Mouse (Mus musculus) stomach, embryonic 15.5 days (tissue): ENCODE data around the gene Npw. TPM values are rescaled to one million over a fixed set of nuclear protein-coding genes. Genes with fewer than 3 reads are reported as not detected.
"Not testable (repeated sequence)": the region's sequence is repeated elsewhere in the genome, so short reads cannot be mapped to it uniquely, and the experiment has no call there.

ENCODE experiments used
- ATAC-seq: fragments of 200-750 bp; cut with Nextera tagmentation; 2 replicates; pipeline ENCODE4 v1.8.0; 2017; ENCODE audit warnings: low read depth, moderate number of reproducible peaks, moderate TSS enrichment; ENCODE audit not compliant: insufficient read depth, low FRiP score
- H3K27ac ChIP-seq: fragments of 300-500 bp; sonication (generic); 2 replicates; pipeline ENCODE4 v1.5.1; 2015; ENCODE audit warnings: mild to moderate bottlenecking, inconsistent platforms
- H3K27me3 ChIP-seq: fragments of 300-500 bp; sonication (generic); replicated peaks from 2 replicates; pipeline ENCODE4 v1.6.1; 2015; ENCODE audit warnings: inconsistent platforms
- H3K36me3 ChIP-seq: fragments of 300-500 bp; sonication (generic); 2 replicates; pipeline ENCODE4 v1.6.1; 2015; ENCODE audit warnings: inconsistent platforms
- H3K4me1 ChIP-seq: fragments of 300-500 bp; sonication (generic); 2 replicates; pipeline ENCODE4 v1.6.1; 2015; ENCODE audit warnings: inconsistent platforms
- H3K4me2 ChIP-seq: fragments of 300-500 bp; sonication (generic); 2 replicates; pipeline ENCODE4 v1.6.1; 2015; ENCODE audit warnings: mild to moderate bottlenecking, inconsistent platforms
- H3K4me3 ChIP-seq: fragments of 300-500 bp; sonication (generic); replicated peaks from 2 replicates; pipeline ENCODE4 v1.5.1; 2015; ENCODE audit warnings: inconsistent platforms
- H3K9ac ChIP-seq: fragments of 300-500 bp; sonication (generic); 2 replicates; pipeline ENCODE4 v1.6.1; 2015; ENCODE audit warnings: inconsistent platforms
- H3K9me3 ChIP-seq: fragments of 300-500 bp; sonication (generic); 2 replicates; pipeline ENCODE4 v1.6.1; 2016; ENCODE audit warnings: inconsistent platforms
- WGBS: fragments of 180-500 bp; shearing (Covaris S2); methylation state at CpG from one replicate; pipeline ENCODE4 v1.1.7; 2015; 5-methylcytosine and 5-hydroxymethylcytosine counted together
- polyA plus RNA-seq: library from polyadenylated mRNA; unstranded; fragments of >200 nt; fragmentation: Nextera tagmentation; extraction: Ambion mirVana; gene quantifications from 2 replicates; pipeline ENCODE4 v1.2.1, GENCODE M21; 2015

Npw gene
- polyA plus RNA-seq, 1 experiment from 2014 or later, result 0.30 TPM

- Histone ChIP-seq H3K4me3 (peak overlapping the region; percentile 98), H3K4me1 (peaks cover 20% of the 10 kb centered on the region), H3K36me3 (no peaks in the 10 kb centered on the region), H3K9me3 (no peaks in the 10 kb centered on the region), H3K27ac (peak overlapping the region; percentile 84), H3K27me3 (no peaks in the 10 kb centered on the region), H3K4me2 (peak overlapping the region; percentile 67), H3K9ac (peak overlapping the region; percentile 89)
- 9% methylated on average over 8 of the region's 8 CpGs for WGBS
- no peak for ATAC-seq
These were observed 12.1 kb upstream of the Npw start for GRCm38 (mm10) chr17:24670246-24670844.

DNA sequence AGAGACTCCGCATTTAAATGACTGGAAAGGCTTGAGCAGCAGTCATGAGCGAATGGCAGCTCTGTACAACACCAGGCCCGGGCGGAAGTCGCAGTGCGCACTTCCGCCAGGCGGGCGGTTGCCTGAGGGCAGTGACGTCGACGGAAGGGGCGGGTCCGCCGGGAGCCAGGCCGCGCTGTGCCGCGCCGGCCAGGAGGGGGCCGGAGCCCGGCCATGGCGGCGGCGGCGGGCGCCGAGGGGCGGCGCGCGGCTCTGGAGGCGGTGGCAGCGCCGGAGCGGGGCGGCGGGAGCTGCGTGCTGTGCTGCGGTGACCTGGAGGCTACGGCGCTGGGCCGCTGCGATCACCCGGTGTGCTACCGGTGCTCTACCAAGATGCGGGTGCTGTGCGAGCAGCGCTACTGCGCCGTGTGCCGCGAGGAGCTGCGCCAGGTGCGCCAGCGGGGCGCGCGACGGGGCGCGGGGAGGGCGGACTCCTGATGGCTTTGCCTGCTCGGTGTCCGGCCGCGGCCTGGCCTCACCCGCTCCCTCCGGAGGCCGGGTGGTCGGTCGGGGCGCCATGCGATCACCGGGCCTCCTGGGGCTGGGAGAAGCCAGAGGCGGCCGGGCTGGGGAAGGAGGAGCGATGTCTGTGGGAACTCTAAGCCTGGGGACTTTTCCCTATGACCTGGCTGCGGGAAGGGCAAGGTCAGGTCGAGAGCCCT is 11.4 kb upstream of the Npw start, which contains the start of gene Zfp598:
Gene Zfp598 (plus strand): TSS at position 143 of the 701 bp plus-strand sequence.
- H3K9ac ChIP-seq, result peak within 1 kb of the TSS; percentile 89
- ATAC-seq, result peak; percentile 99
- no peaks in the 10 kb centered on the region for H3K36me3 ChIP-seq
- peaks cover 20% of the 10 kb centered on the region for H3K4me1 ChIP-seq
- H3K27ac ChIP-seq, result peak within 1 kb of the TSS; percentile 84
- peak within 1 kb of the TSS; percentile 67 for H3K4me2 ChIP-seq
- WGBS, result under 1% methylated on average over 64 of the region's 80 CpGs
- H3K27me3 ChIP-seq, result no peaks in the 10 kb centered on the region
- no peaks in the 10 kb centered on the region for H3K9me3 ChIP-seq
- peak within 1 kb of the TSS; percentile 98 for H3K4me3 ChIP-seq

DNA sequence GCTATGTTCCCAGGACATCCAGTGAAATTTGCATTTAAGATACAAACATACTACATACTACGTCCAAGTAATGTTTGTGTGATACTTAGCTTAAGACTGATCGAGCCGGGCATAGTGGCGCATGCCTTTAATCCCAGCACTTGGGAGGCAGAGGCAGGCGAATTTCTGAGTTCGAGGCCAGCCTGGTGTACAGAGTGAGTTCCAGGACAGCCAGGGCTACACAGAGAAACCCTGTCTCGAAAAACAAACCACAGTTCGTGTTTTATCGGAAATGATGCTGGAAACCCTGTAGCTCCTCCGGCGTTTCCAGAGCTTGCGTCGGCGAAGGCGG is 10.9 kb upstream of the Npw start:
- not testable (repeated sequence) for H3K36me3 ChIP-seq, H3K27me3 ChIP-seq, H3K9me3 ChIP-seq, ATAC-seq
- 6% methylated on average over 15 of the region's 15 CpGs for WGBS
- H3K27ac ChIP-seq, result peak overlapping the region; percentile 62
- peak overlapping the region; percentile 26; the same call in 1 of the 2 replicates for H3K9ac ChIP-seq
- peaks cover 20% of the 10 kb centered on the region for H3K4me1 ChIP-seq
- H3K4me3 ChIP-seq, result peak overlapping the region; percentile 98
- peak overlapping the region; percentile 67 for H3K4me2 ChIP-seq

- peaks cover 20% of the 10 kb centered on the region for H3K4me1 ChIP-seq
- no peak overlapping the region for H3K4me2 ChIP-seq
- no peak overlapping the region for H3K9ac ChIP-seq
- no peak overlapping the region for H3K4me3 ChIP-seq
- WGBS, result 21% methylated on average over 6 of the region's 6 CpGs
- no peaks in the 10 kb centered on the region for H3K9me3 ChIP-seq
- ATAC-seq, result no peak
- H3K27me3 ChIP-seq, result no peaks in the 10 kb centered on the region
- H3K27ac ChIP-seq, result no peak overlapping the region
- no peaks in the 10 kb centered on the region for H3K36me3 ChIP-seq
These were observed 9.2 kb upstream of the Npw start for GRCm38 (mm10) chr17:24667416-24667815.

DNA sequence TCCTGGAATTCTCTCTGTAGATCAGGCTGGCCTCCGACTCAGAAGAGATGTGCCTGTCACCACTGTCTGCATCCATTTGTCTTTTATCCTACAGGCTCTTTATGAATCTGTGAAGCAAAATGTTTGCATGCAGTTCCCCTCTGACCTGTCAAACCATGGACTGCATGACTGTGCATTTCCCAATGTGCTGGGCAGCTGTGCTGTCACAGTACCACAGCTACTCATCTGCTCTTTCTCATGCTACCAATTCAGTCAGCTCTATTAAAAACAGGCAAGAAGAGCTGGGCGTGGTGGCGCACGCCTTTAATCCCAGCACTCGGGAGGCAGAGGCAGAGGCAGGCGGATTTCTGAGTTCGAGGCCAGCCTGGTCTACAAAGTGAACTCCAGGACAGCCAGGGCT is 8.8 kb upstream of the Npw start:
- not testable (repeated sequence) for H3K4me3 ChIP-seq, H3K9me3 ChIP-seq, ATAC-seq, H3K4me2 ChIP-seq, H3K9ac ChIP-seq, H3K36me3 ChIP-seq, H3K27ac ChIP-seq, H3K27me3 ChIP-seq
- peaks cover 16% of the 10 kb centered on the region for H3K4me1 ChIP-seq
- WGBS, result 58% methylated on average over 7 of the region's 7 CpGs

DNA sequence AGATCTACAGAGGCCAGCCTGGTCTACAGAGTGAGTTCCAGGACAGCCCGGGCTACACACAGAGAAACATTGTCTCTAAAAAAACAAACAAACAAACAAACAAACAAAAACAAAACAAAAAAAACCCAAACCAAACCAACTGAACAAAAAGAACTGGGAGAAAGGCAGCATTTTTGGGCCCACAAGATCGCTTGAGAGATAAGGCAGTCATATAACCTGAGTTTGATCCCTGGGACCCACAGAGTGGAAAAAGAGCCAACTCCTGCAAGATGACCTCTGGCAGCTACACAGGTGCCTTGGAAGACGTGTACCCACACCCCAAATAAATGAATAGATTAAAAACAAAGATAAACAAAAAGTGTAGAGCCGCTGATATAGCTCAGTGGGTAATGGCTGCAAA is 3.3 kb downstream of the Npw start:
- peaks cover 18% of the 10 kb centered on the region; the same call in 1 of the 2 replicates for H3K4me1 ChIP-seq
- ATAC-seq, result no peak
- 67% methylated on average over 4 of the region's 4 CpGs for WGBS

GRCm38 (mm10) chr17:24653967-24654710 is 4.1 kb downstream of the Npw start:
- 2% methylated on average over 19 of the region's 19 CpGs for WGBS
- H3K9me3 ChIP-seq, result no peaks in the 10 kb centered on the region
- H3K9ac ChIP-seq, result no peak overlapping the region
- ATAC-seq, result peak; percentile 43
- peaks cover 18% of the 10 kb centered on the region; the same call in 1 of the 2 replicates for H3K4me1 ChIP-seq
- H3K27me3 ChIP-seq, result peaks cover 28% of the 10 kb centered on the region
- peak overlapping the region; percentile 61 for H3K4me2 ChIP-seq
- no peaks in the 10 kb centered on the region for H3K36me3 ChIP-seq
- 0 out of 2 replicates have a peak overlapping the region, but pooled peaks have one; percentile 33 for H3K27ac ChIP-seq
- peak overlapping the region; percentile 34 for H3K4me3 ChIP-seq

More for the DNA sequence above, 3.3 kb downstream of the Npw start:
- Histone ChIP-seq H3K4me3 (no peak overlapping the region), H3K36me3 (no peaks in the 10 kb centered on the region), H3K27me3 (peaks cover 33% of the 10 kb centered on the region), H3K27ac (no peak overlapping the region), H3K9me3 (no peaks in the 10 kb centered on the region), H3K9ac (no peak overlapping the region), H3K4me2 (no peak overlapping the region)

DNA sequence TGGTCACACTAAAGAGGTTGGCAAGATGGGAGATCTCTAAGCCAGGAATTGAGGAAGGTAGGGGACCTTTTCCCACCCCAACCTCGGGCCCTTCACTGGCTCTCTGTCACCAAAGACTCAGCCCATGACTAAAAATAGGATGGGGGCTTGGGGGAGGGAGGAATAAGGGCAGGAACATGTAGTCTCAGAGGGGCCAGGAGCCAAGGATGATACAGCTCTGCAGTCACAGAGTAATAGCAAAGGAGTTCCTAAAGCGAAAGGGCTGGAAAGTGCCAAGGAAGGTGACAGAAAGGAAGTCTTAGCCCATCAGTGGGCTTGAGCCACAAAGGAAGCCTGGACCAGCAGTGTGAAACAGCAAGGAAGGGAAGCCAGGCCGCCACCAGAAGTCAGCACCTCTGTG is 6.4 kb downstream of the Npw start:
- no peak for ATAC-seq
- peaks cover 16% of the 10 kb centered on the region; the same call in 1 of the 2 replicates for H3K4me1 ChIP-seq
- WGBS, result 80% methylated on average over 3 of the region's 3 CpGs
- peaks cover 5% of the 10 kb centered on the region; the same call in 1 of the 2 replicates for H3K27me3 ChIP-seq
- no peak overlapping the region for H3K27ac ChIP-seq
- H3K9me3 ChIP-seq, result no peaks in the 10 kb centered on the region
- no peaks in the 10 kb centered on the region for H3K36me3 ChIP-seq
- H3K4me3 ChIP-seq, result no peak overlapping the region
- H3K4me2 ChIP-seq, result no peak overlapping the region
- H3K9ac ChIP-seq, result no peak overlapping the region

- Histone ChIP-seq H3K36me3 (no peaks in the 10 kb centered on the region), H3K4me2 (peak overlapping the region; percentile 99; the same call in 1 of the 2 replicates), H3K9me3 (no peaks in the 10 kb centered on the region), H3K27ac (0 out of 2 replicates have a peak overlapping the region, but pooled peaks have one; percentile 11), H3K4me1 (peaks cover 16% of the 10 kb centered on the region; the same call in 1 of the 2 replicates), H3K27me3 (no peaks in the 10 kb centered on the region), H3K4me3 (no peak overlapping the region), H3K9ac (no peak overlapping the region)
- ATAC-seq, result no peak
- 74% methylated on average over 4 of the region's 4 CpGs for WGBS
These were observed 7.5 kb downstream of the Npw start for GRCm38 (mm10) chr17:24650766-24651165.

GRCm38 (mm10) chr17:24650070-24650616 is 8.1 kb downstream of the Npw start, which contains the start of gene Slc9a3r2:
Gene Slc9a3r2 (minus strand): TSS chr17:24650327.
- Histone ChIP-seq H3K27ac (peak within 1 kb of the TSS; percentile 31; the same call in 1 of the 2 replicates), H3K9ac (peak within 1 kb of the TSS; percentile 95), H3K4me3 (peak within 1 kb of the TSS; percentile 81), H3K9me3 (no peaks in the 10 kb centered on the region), H3K4me2 (peak within 1 kb of the TSS; percentile 99), H3K27me3 (no peaks in the 10 kb centered on the region), H3K36me3 (no peaks in the 10 kb centered on the region), H3K4me1 (peaks cover 23% of the 10 kb centered on the region; the same call in 1 of the 2 replicates)
- WGBS, result under 1% methylated on average over 41 of the region's 41 CpGs
- peak; percentile 69; the same call in 1 of the 2 replicates for ATAC-seq

- Histone ChIP-seq H3K27me3 (no peaks in the 10 kb centered on the region), H3K9me3 (no peaks in the 10 kb centered on the region), H3K36me3 (no peaks in the 10 kb centered on the region), H3K9ac (peak overlapping the region; percentile 95), H3K4me3 (peak overlapping the region; percentile 81), H3K27ac (peak overlapping the region; percentile 31; the same call in 1 of the 2 replicates), H3K4me2 (peak overlapping the region; percentile 99), H3K4me1 (peaks cover 28% of the 10 kb centered on the region; the same call in 1 of the 2 replicates)
- ATAC-seq, result peak; percentile 24; the same call in 1 of the 2 replicates
- WGBS, result 2% methylated on average over 35 of the region's 35 CpGs
These were observed 8.6 kb downstream of the Npw start for GRCm38 (mm10) chr17:24649581-24650069.
